In genomic region chr3:28091741-28092140, GRCm38 (mm10) we compare ENCODE assay signal across 19 mouse cellular contexts.
A peak's percentile ranks its signal among the peaks of the same experiment; 100 is the strongest.
DNase-seq lines count a peak whose midpoint lies in the region; ATAC-seq and TF ChIP-seq lines count a peak whose summit lies in the region.
"Had no signal": no experiment of that assay in that cellular context is flagged by ENCODE, and none has a peak within 500 bp of the region (broad histone marks: within the 10 kb centered on the region; RNA-seq: fewer than 3 reads in every experiment).

No protein-coding gene starts in this region.

- no peaks in the 10 kb centered on the region for H3K9me3 ChIP-seq in heart, embryonic 13.5 days
- no peaks in the 10 kb centered on the region for H3K9me3 ChIP-seq in heart, postnatal 0 days (replicated peaks; ENCODE audit: control insufficient read depth, low read length)
- H3K9me3 ChIP-seq in neural tube, embryonic 15.5 days (replicated peaks) = no peaks in the 10 kb centered on the region
- H3K9me3 ChIP-seq: embryonic facial prominence, embryonic 10.5 days; forebrain, embryonic 13.5 days; hindbrain, embryonic 13.5 days had no signal

- H3K27ac ChIP-seq in heart, embryonic 13.5 days (replicated peaks) = peak overlapping the region; percentile 50
- H3K27ac ChIP-seq in heart, postnatal 0 days (ENCODE audit: low read depth) = no peak overlapping the region
- H3K27ac ChIP-seq in neural tube, embryonic 15.5 days (replicated peaks) = no peak overlapping the region
- H3K27ac ChIP-seq: embryonic facial prominence, embryonic 10.5 days; forebrain, embryonic 13.5 days; heart, adult 2 months; hindbrain, embryonic 13.5 days; hindbrain, postnatal 0 days had no signal

- no peak for DNase-seq in heart, postnatal 14 days
- no peak for DNase-seq in heart, postnatal 0 days (ENCODE audit: low spot score)
- DNase-seq in heart, postnatal 10 days = no peak
- DNase-seq in NIH3T3 (ENCODE audit: low read depth) = peak; percentile 23
- DNase-seq: adrenal gland, adult 8-10 months; adrenal gland, postnatal 36 days; cerebellum, adult 2 months; cerebellum, postnatal 10 days; forebrain, postnatal 0 days; gastrocnemius, postnatal 36 days; heart, adult 2 months; kidney, adult 11 months; kidney, adult 9 months had no signal

- H3K36me3 ChIP-seq in heart, embryonic 13.5 days = peaks cover 27% of the 10 kb centered on the region
- H3K36me3 ChIP-seq in heart, postnatal 0 days (replicated peaks; ENCODE audit: control insufficient read depth, insufficient read depth, low read length) = peaks cover 33% of the 10 kb centered on the region
- no peaks in the 10 kb centered on the region for H3K36me3 ChIP-seq in neural tube, embryonic 15.5 days
- H3K36me3 ChIP-seq: embryonic facial prominence, embryonic 10.5 days; hindbrain, embryonic 13.5 days had no signal

- ATAC-seq in heart, embryonic 13.5 days (ENCODE audit: extremely low read depth, insufficient number of reproducible peaks, low FRiP score, low TSS enrichment) = no peak; the same call in 1 of the 2 replicates
- peak; percentile 64; the same call in 1 of the 2 replicates for ATAC-seq in heart, postnatal 0 days (ENCODE audit: insufficient read depth, low read depth)
- no peak for ATAC-seq in neural tube, embryonic 15.5 days (ENCODE audit: low FRiP score)
- ATAC-seq: forebrain, embryonic 13.5 days; forebrain, postnatal 0 days; hindbrain, postnatal 0 days had no signal

- no peaks in the 10 kb centered on the region for H3K27me3 ChIP-seq in heart, embryonic 13.5 days (replicated peaks)
- H3K27me3 ChIP-seq in heart, postnatal 0 days (ENCODE audit: control insufficient read depth, insufficient read depth, low read length) = no peaks in the 10 kb centered on the region
- H3K27me3 ChIP-seq in neural tube, embryonic 15.5 days (replicated peaks) = no peaks in the 10 kb centered on the region
- H3K27me3 ChIP-seq: forebrain, embryonic 13.5 days; hindbrain, embryonic 13.5 days had no signal

- TF ChIP-seq EP300 in heart, postnatal 0 days (IDR thresholded peaks at IDR 0.05; ENCODE audit: low read depth) = no peak

- no peak overlapping the region for H3K9ac ChIP-seq in heart, embryonic 13.5 days
- no peak overlapping the region for H3K9ac ChIP-seq in heart, postnatal 0 days (replicated peaks; ENCODE audit: low read depth, low read length)
- H3K9ac ChIP-seq in neural tube, embryonic 15.5 days (replicated peaks) = no peak overlapping the region
- H3K9ac ChIP-seq: forebrain, embryonic 13.5 days; forebrain, postnatal 0 days; hindbrain, embryonic 13.5 days had no signal

- no peak for TF ChIP-seq CTCF in heart, postnatal 0 days (IDR thresholded peaks at IDR 0.05; ENCODE audit: low read depth)

- H3K4me3 ChIP-seq in heart, embryonic 13.5 days = no peak overlapping the region
- no peak overlapping the region for H3K4me3 ChIP-seq in heart, postnatal 0 days (ENCODE audit: low read depth, low read length)
- H3K4me3 ChIP-seq in neural tube, embryonic 15.5 days (replicated peaks) = no peak overlapping the region
- H3K4me3 ChIP-seq: embryonic facial prominence, embryonic 10.5 days; forebrain, embryonic 13.5 days; heart, adult 2 months; hindbrain, embryonic 13.5 days had no signal

- intact Hi-C loops in heart, postnatal 14 days (cut with DNase I) = no loop called here
- intact Hi-C loops in heart, postnatal 10 days (cut with DNase I) = no loop called here

- H3K4me2 ChIP-seq in heart, embryonic 13.5 days = no peak overlapping the region
- H3K4me2 ChIP-seq in heart, postnatal 0 days (ENCODE audit: low read depth, low read length) = no peak overlapping the region
- H3K4me2 ChIP-seq in neural tube, embryonic 15.5 days = no peak overlapping the region
- H3K4me2 ChIP-seq: forebrain, embryonic 13.5 days; hindbrain, embryonic 13.5 days had no signal

- 21% methylated on average over 2 of the region's 2 CpGs for WGBS in heart, embryonic 13.5 days
- 23% methylated on average over 2 of the region's 2 CpGs for WGBS in heart, postnatal 0 days
- 91% methylated on average over 2 of the region's 2 CpGs for WGBS in neural tube, embryonic 15.5 days

- H3K4me1 ChIP-seq in heart, embryonic 13.5 days = peaks cover 31% of the 10 kb centered on the region
- H3K4me1 ChIP-seq in heart, postnatal 0 days (ENCODE audit: control insufficient read depth, insufficient read depth) = no peaks in the 10 kb centered on the region
- H3K4me1 ChIP-seq in neural tube, embryonic 15.5 days = no peaks in the 10 kb centered on the region
- H3K4me1 ChIP-seq: embryonic facial prominence, embryonic 10.5 days; forebrain, embryonic 13.5 days; hindbrain, embryonic 13.5 days had no signal
